Mouse (Mus musculus): ENCODE measurements around the gene Apmap. TPM values are rescaled to one million over a fixed set of nuclear protein-coding genes. Genes with fewer than 3 reads are reported as not detected.
"Not testable (repeated sequence)": the region's sequence is repeated elsewhere in the genome, so short reads cannot be mapped to it uniquely, and the experiment has no call there.

Apmap gene
- polyA plus RNA-seq, 1 experiment from 2014 or later = 34.9 TPM

DNA sequence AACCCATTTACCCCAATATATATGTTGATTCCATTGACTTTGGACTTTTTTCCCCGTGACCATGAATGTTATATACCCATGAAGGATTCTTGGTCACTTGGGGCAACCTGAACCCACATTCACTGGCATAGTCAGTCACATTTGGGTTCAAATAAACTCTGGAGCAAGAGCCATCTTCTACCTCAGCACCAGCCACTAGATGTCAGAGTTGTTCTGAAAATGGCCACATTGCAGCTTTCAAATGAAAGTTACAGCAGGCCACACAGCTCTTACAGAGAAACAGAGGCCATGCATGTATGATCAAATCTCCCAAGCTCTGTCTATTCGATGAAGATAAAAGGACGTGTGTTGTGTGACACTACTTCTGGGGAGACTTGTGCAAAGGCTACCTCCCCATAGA is 49.8 kb downstream of the Apmap start:
- H3K36me3 ChIP-seq (replicated peaks) = no peaks in the 10 kb centered on the region
- H3K27me3 ChIP-seq (ENCODE audit: poor library complexity, severe bottlenecking) = no peaks in the 10 kb centered on the region
- no peak overlapping the region for H3K27ac ChIP-seq
- H3K9me3 ChIP-seq = no peaks in the 10 kb centered on the region
- 62% methylated on average over 3 of the region's 3 CpGs for WGBS
- no peak for DNase-seq (ENCODE audit: extremely low spot score, low spot score)
- no peaks in the 10 kb centered on the region for H3K4me1 ChIP-seq
- H3K4me3 ChIP-seq = no peak overlapping the region

DNA sequence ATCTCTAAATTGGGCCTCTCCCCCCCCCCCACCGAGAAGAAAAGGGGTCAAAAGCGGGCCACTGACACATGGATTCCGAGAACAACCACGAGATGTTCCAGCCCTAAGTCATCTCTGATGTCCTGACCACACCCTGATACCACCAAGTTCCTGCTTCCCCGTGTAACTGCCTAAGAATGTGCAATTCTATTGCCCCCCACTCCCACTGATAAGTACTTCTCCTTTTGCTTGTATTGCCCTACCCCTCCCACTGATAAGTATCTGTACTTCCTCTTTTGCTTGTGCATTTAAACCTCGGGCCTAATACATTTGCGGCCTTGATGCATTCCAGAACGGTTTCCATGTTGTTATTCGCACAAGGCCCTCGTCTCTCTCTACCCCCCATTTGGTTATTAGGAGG is 58.8 kb downstream of the Apmap start:
- H3K27me3 ChIP-seq (ENCODE audit: poor library complexity, severe bottlenecking); H3K36me3 ChIP-seq (replicated peaks); DNase-seq (ENCODE audit: extremely low spot score, low spot score); H3K27ac ChIP-seq; H3K9me3 ChIP-seq; H3K4me3 ChIP-seq; H3K4me1 ChIP-seq: not testable (repeated sequence)
- WGBS = 90% methylated on average over 10 of the region's 10 CpGs

Other genes with a start within 250 kb of the Apmap start
- gene 3300002I08Rik, start 245.8 kb downstream of the Apmap start, polyA plus RNA-seq (2016; fragmentation: Nextera tagmentation; extraction: Ambion mirVana) = 7.6 and 8.4 TPM in 2 replicates
- 9.2 and 11.1 TPM in 2 replicates for gene Zfp442, start 157.1 kb downstream of the Apmap start, polyA plus RNA-seq (2016; fragmentation: Nextera tagmentation; extraction: Ambion mirVana)
- 0.07 TPM in 1 of 2 replicates, not detected in the other for gene Zfp345, start 123.5 kb downstream of the Apmap start, polyA plus RNA-seq (2016; fragmentation: Nextera tagmentation; extraction: Ambion mirVana)
- 0.20 and 0.21 TPM in 2 replicates for gene Cst7, start 38.2 kb downstream of the Apmap start, polyA plus RNA-seq (2016; fragmentation: Nextera tagmentation; extraction: Ambion mirVana)
- 14.1 and 17.6 TPM in 2 replicates for gene Acss1, start 59.9 kb upstream of the Apmap start, polyA plus RNA-seq (2016; fragmentation: Nextera tagmentation; extraction: Ambion mirVana)
- 0.05 TPM in 1 of 2 replicates, not detected in the other for gene Vsx1, start 80.8 kb upstream of the Apmap start, polyA plus RNA-seq (2016; fragmentation: Nextera tagmentation; extraction: Ambion mirVana)
- gene Entpd6, start 140.5 kb upstream of the Apmap start, polyA plus RNA-seq (2016; fragmentation: Nextera tagmentation; extraction: Ambion mirVana) = 36.0 and 37.1 TPM in 2 replicates
- gene Pygb, start 178.2 kb upstream of the Apmap start, polyA plus RNA-seq (2016; fragmentation: Nextera tagmentation; extraction: Ambion mirVana) = 62.3 and 67.8 TPM in 2 replicates